Mouse (Mus musculus) limb, embryonic 11.5 days (tissue): ENCODE data around the gene Cbr2. TPM values are rescaled to one million over a fixed set of nuclear protein-coding genes. Genes with fewer than 3 reads are reported as not detected.
A peak's percentile ranks its signal among the peaks of the same experiment; 100 is the strongest.
"Not testable (repeated sequence)": the region's sequence is repeated elsewhere in the genome, so short reads cannot be mapped to it uniquely, and the experiment has no call there.

Source experiments
- ATAC-seq: fragments of 200-750 bp; cut with Nextera tagmentation; 2 replicates; pipeline ENCODE4 v1.8.0; 2017; ENCODE audit warnings: low read depth; ENCODE audit not compliant: insufficient number of reproducible peaks, low FRiP score, low TSS enrichment
- DNase-seq: peaks from one replicate; pipeline ENCODE4 v3.0.0-alpha.2; 2015; ENCODE audit warnings: low spot score
- H3K27ac ChIP-seq: fragments of 300-500 bp; sonication (generic); replicated peaks from 2 replicates; pipeline ENCODE4 v1.5.1; 2014; ENCODE audit warnings: low read depth, mild to moderate bottlenecking, low read length
- H3K27me3 ChIP-seq: fragments of 300-500 bp; sonication (generic); 2 replicates; pipeline ENCODE4 v1.6.1; 2014; ENCODE audit warnings: mild to moderate bottlenecking, low read length, mixed read lengths; ENCODE audit not compliant: control insufficient read depth, insufficient read depth
- H3K36me3 ChIP-seq: fragments of 300-500 bp; sonication (generic); 2 replicates; pipeline ENCODE4 v1.6.1; 2014; ENCODE audit warnings: mild to moderate bottlenecking, low read length, moderate library complexity, mixed read lengths; ENCODE audit not compliant: control insufficient read depth, insufficient read depth
- H3K4me1 ChIP-seq: fragments of 300-500 bp; sonication (generic); 2 replicates; pipeline ENCODE4 v1.6.1; 2014; ENCODE audit warnings: low read length, mixed read lengths; ENCODE audit not compliant: control insufficient read depth, insufficient read depth
- H3K4me2 ChIP-seq: fragments of 300-500 bp; sonication (generic); 2 replicates; pipeline ENCODE4 v1.6.1; 2014; ENCODE audit warnings: low read depth, mild to moderate bottlenecking, moderate library complexity; ENCODE audit not compliant: severe bottlenecking
- H3K4me3 ChIP-seq: fragments of 300-500 bp; sonication (generic); 2 replicates; pipeline ENCODE4 v1.5.1; 2014; ENCODE audit warnings: low read depth, low read length
- H3K9ac ChIP-seq: fragments of 300-500 bp; sonication (generic); 2 replicates; pipeline ENCODE4 v1.6.1; 2014; ENCODE audit warnings: mild to moderate bottlenecking, low read length
- H3K9me3 ChIP-seq: fragments of 300-500 bp; sonication (generic); 2 replicates; pipeline ENCODE4 v1.6.1; 2016; ENCODE audit warnings: low read length; ENCODE audit not compliant: control insufficient read depth
- WGBS: fragments of 180-500 bp; shearing (Covaris S2); extraction: QIAGEN DNeasy Blood & Tissue Kit; methylation state at CpG from one replicate; pipeline ENCODE4 v1.1.7; 2014; 5-methylcytosine and 5-hydroxymethylcytosine counted together
- polyA plus RNA-seq: library from polyadenylated mRNA; unstranded; fragments of >200 nt; fragmentation: Nextera tagmentation; extraction: Ambion mirVana; gene quantifications from 2 replicates; pipeline ENCODE4 v1.2.1, GENCODE M21; 2014

The Cbr2 gene
- 6.7 and 7.4 TPM in 2 replicates for polyA plus RNA-seq

- Histone ChIP-seq H3K4me2 (no peak within 1 kb of the TSS), H3K4me3 (no peak within 1 kb of the TSS), H3K27ac (no peak within 1 kb of the TSS), H3K36me3 (no peaks in the 10 kb centered on the region), H3K27me3 (no peaks in the 10 kb centered on the region), H3K9ac (no peak within 1 kb of the TSS), H3K9me3 (no peaks in the 10 kb centered on the region), H3K4me1 (0 out of 2 replicates have a peak, but pooled peaks cover 3% of the 10 kb centered on the region)
- ATAC-seq (no peak), DNase-seq (no peak)
- WGBS, result 69% methylated on average over 12 of the region's 12 CpGs
These were observed at the start of gene Cbr2 for GRCm38 (mm10) chr11:120731858-120732680. Gene Cbr2, minus strand, starts transcription at chr11:120732114.

GRCm38 (mm10) chr11:120781361-120781760 lies 49.4 kb upstream of the Cbr2 start:
- H3K27ac ChIP-seq, H3K4me3 ChIP-seq, H3K36me3 ChIP-seq, H3K4me2 ChIP-seq, DNase-seq, H3K9me3 ChIP-seq, ATAC-seq, H3K9ac ChIP-seq, H3K27me3 ChIP-seq: not testable (repeated sequence)
- H3K4me1 ChIP-seq, result peaks cover 13% of the 10 kb centered on the region
- 96% methylated on average over 6 of the region's 6 CpGs for WGBS

- H3K27me3 ChIP-seq, result no peaks in the 10 kb centered on the region
- DNase-seq (no peak), ATAC-seq (no peak)
- H3K4me2 ChIP-seq, result no peak overlapping the region
- no peak overlapping the region for H3K27ac ChIP-seq
- 81% methylated on average over 1 of the region's 1 CpGs for WGBS
- no peaks in the 10 kb centered on the region for H3K9me3 ChIP-seq
- H3K4me3 ChIP-seq, result no peak overlapping the region
- H3K4me1 ChIP-seq, result peaks cover 9% of the 10 kb centered on the region
- no peaks in the 10 kb centered on the region; the same call in 1 of the 2 replicates for H3K36me3 ChIP-seq
- no peak overlapping the region for H3K9ac ChIP-seq
These were observed 48.0 kb upstream of the Cbr2 start for GRCm38 (mm10) chr11:120779876-120780275.

- no peaks in the 10 kb centered on the region for H3K36me3 ChIP-seq
- no peak overlapping the region for H3K4me3 ChIP-seq
- 0 out of 2 replicates have a peak, but pooled peaks cover 2% of the 10 kb centered on the region for H3K4me1 ChIP-seq
- DNase-seq (no peak), ATAC-seq (no peak)
- H3K9me3 ChIP-seq, result no peaks in the 10 kb centered on the region
- WGBS, result 39% methylated on average over 6 of the region's 6 CpGs
- no peak overlapping the region for H3K27ac ChIP-seq
- no peaks in the 10 kb centered on the region for H3K27me3 ChIP-seq
- H3K4me2 ChIP-seq, result no peak overlapping the region
- H3K9ac ChIP-seq, result peak overlapping the region; percentile 17; the same call in 1 of the 2 replicates
These were observed 45.2 kb upstream of the Cbr2 start for GRCm38 (mm10) chr11:120777123-120777522.

GRCm38 (mm10) chr11:120775774-120776469 lies 44.0 kb upstream of the Cbr2 start:
- ATAC-seq, result peak; percentile 74; the same call in 1 of the 2 replicates
- 0 out of 2 replicates have a peak, but pooled peaks cover 2% of the 10 kb centered on the region for H3K4me1 ChIP-seq
- H3K36me3 ChIP-seq, result no peaks in the 10 kb centered on the region
- WGBS, result 30% methylated on average over 15 of the region's 15 CpGs
- H3K4me2 ChIP-seq, result no peak overlapping the region
- H3K9me3 ChIP-seq, result no peaks in the 10 kb centered on the region
- H3K9ac ChIP-seq, result no peak overlapping the region
- no peak overlapping the region for H3K27ac ChIP-seq
- no peaks in the 10 kb centered on the region for H3K27me3 ChIP-seq
- H3K4me3 ChIP-seq, result no peak overlapping the region
- DNase-seq, result peak; percentile 97

GRCm38 (mm10) chr11:120773463-120774190 lies 41.7 kb upstream of the Cbr2 start:
- ATAC-seq (no peak), DNase-seq (no peak)
- Histone ChIP-seq H3K9me3 (no peaks in the 10 kb centered on the region), H3K9ac (no peak overlapping the region), H3K4me1 (0 out of 2 replicates have a peak, but pooled peaks cover 2% of the 10 kb centered on the region), H3K4me3 (no peak overlapping the region), H3K27ac (no peak overlapping the region), H3K36me3 (no peaks in the 10 kb centered on the region), H3K27me3 (no peaks in the 10 kb centered on the region), H3K4me2 (no peak overlapping the region)
- WGBS, result 86% methylated on average over 7 of the region's 7 CpGs

GRCm38 (mm10) chr11:120772749-120773148 lies 40.8 kb upstream of the Cbr2 start:
- H3K4me1 ChIP-seq, result 0 out of 2 replicates have a peak, but pooled peaks cover 2% of the 10 kb centered on the region
- no peak overlapping the region for H3K27ac ChIP-seq
- no peak overlapping the region for H3K4me3 ChIP-seq
- DNase-seq, result no peak
- no peaks in the 10 kb centered on the region for H3K36me3 ChIP-seq
- H3K27me3 ChIP-seq, result no peaks in the 10 kb centered on the region
- no peaks in the 10 kb centered on the region for H3K9me3 ChIP-seq
- WGBS, result 74% methylated on average over 3 of the region's 3 CpGs
- no peak overlapping the region for H3K4me2 ChIP-seq
- ATAC-seq, result no peak
- H3K9ac ChIP-seq, result no peak overlapping the region

GRCm38 (mm10) chr11:120768206-120768605 lies 36.3 kb upstream of the Cbr2 start:
- H3K4me1 ChIP-seq, result no peaks in the 10 kb centered on the region
- ATAC-seq, result no peak
- no peaks in the 10 kb centered on the region for H3K36me3 ChIP-seq
- H3K27me3 ChIP-seq, result no peaks in the 10 kb centered on the region
- no peak for DNase-seq
- H3K4me2 ChIP-seq, result no peak overlapping the region
- no peak overlapping the region for H3K4me3 ChIP-seq
- no peak overlapping the region for H3K27ac ChIP-seq
- no peaks in the 10 kb centered on the region for H3K9me3 ChIP-seq
- WGBS, result 69% methylated on average over 1 of the region's 1 CpGs
- no peak overlapping the region for H3K9ac ChIP-seq
